Mouse (Mus musculus): ENCODE measurements around the gene Slc3a1. TPM values are rescaled to one million over a fixed set of nuclear protein-coding genes. Genes with fewer than 3 reads are reported as not detected.

The Slc3a1 gene
- polyA plus RNA-seq, 1 experiment from 2014 or later, result 0.35 TPM

- no peaks in the 10 kb centered on the region for H3K4me1 ChIP-seq
- H3K9ac ChIP-seq, result no peak overlapping the region
- no peaks in the 10 kb centered on the region for H3K27me3 ChIP-seq
- H3K27ac ChIP-seq, result no peak overlapping the region
- ATAC-seq (ENCODE audit: insufficient number of reproducible peaks, low FRiP score, low TSS enrichment, low read depth), result no peak
- no peaks in the 10 kb centered on the region for H3K36me3 ChIP-seq
- H3K4me2 ChIP-seq, result no peak overlapping the region
- WGBS, result 81% methylated on average over 4 of the region's 4 CpGs
- no peaks in the 10 kb centered on the region for H3K9me3 ChIP-seq
- H3K4me3 ChIP-seq, result no peak overlapping the region
Observed at GRCm38 (mm10) chr17:85038311-85038710, 10.1 kb downstream of the Slc3a1 start.

GRCm38 (mm10) chr17:85038761-85039160, 10.6 kb downstream of the Slc3a1 start:
- 89% methylated on average over 5 of the region's 5 CpGs for WGBS
- Histone ChIP-seq H3K4me1 (no peaks in the 10 kb centered on the region), H3K4me3 (no peak overlapping the region), H3K27ac (no peak overlapping the region), H3K9me3 (no peaks in the 10 kb centered on the region), H3K36me3 (no peaks in the 10 kb centered on the region), H3K9ac (no peak overlapping the region), H3K27me3 (no peaks in the 10 kb centered on the region), H3K4me2 (no peak overlapping the region)
- no peak for ATAC-seq (ENCODE audit: insufficient number of reproducible peaks, low FRiP score, low TSS enrichment, low read depth)

- ATAC-seq (ENCODE audit: insufficient number of reproducible peaks, low FRiP score, low TSS enrichment, low read depth), result no peak
- Histone ChIP-seq H3K36me3 (no peaks in the 10 kb centered on the region), H3K9ac (no peak overlapping the region), H3K27me3 (no peaks in the 10 kb centered on the region), H3K4me3 (no peak overlapping the region), H3K9me3 (no peaks in the 10 kb centered on the region), H3K4me1 (no peaks in the 10 kb centered on the region), H3K27ac (no peak overlapping the region), H3K4me2 (no peak overlapping the region)
- 81% methylated on average over 7 of the region's 7 CpGs for whole genome bisulfite sequencing
Observed at GRCm38 (mm10) chr17:85040913-85041312, 12.7 kb downstream of the Slc3a1 start.

GRCm38 (mm10) chr17:85042419-85042818, 14.2 kb downstream of the Slc3a1 start:
- Histone ChIP-seq H3K27ac (no peak overlapping the region), H3K4me2 (no peak overlapping the region), H3K9me3 (no peaks in the 10 kb centered on the region), H3K4me3 (no peak overlapping the region), H3K36me3 (no peaks in the 10 kb centered on the region), H3K27me3 (no peaks in the 10 kb centered on the region), H3K4me1 (no peaks in the 10 kb centered on the region), H3K9ac (no peak overlapping the region)
- 87% methylated on average over 6 of the region's 6 CpGs for WGBS
- ATAC-seq (ENCODE audit: insufficient number of reproducible peaks, low FRiP score, low TSS enrichment, low read depth), result no peak

- no peaks in the 10 kb centered on the region for H3K36me3 ChIP-seq
- 70% methylated on average over 6 of the region's 6 CpGs for WGBS
- no peak overlapping the region for H3K9ac ChIP-seq
- no peak overlapping the region for H3K4me3 ChIP-seq
- no peak overlapping the region for H3K4me2 ChIP-seq
- no peak overlapping the region for H3K27ac ChIP-seq
- ATAC-seq (ENCODE audit: insufficient number of reproducible peaks, low FRiP score, low TSS enrichment, low read depth), result no peak
- no peaks in the 10 kb centered on the region for H3K9me3 ChIP-seq
- no peaks in the 10 kb centered on the region for H3K4me1 ChIP-seq
- H3K27me3 ChIP-seq, result no peaks in the 10 kb centered on the region
Observed at GRCm38 (mm10) chr17:85043404-85043816, 15.2 kb downstream of the Slc3a1 start.

GRCm38 (mm10) chr17:85044466-85044865, 16.3 kb downstream of the Slc3a1 start:
- 93% methylated on average over 5 of the region's 5 CpGs for WGBS
- Histone ChIP-seq H3K27ac (no peak overlapping the region), H3K9ac (no peak overlapping the region), H3K4me3 (no peak overlapping the region), H3K4me2 (no peak overlapping the region), H3K4me1 (no peaks in the 10 kb centered on the region), H3K27me3 (no peaks in the 10 kb centered on the region), H3K9me3 (no peaks in the 10 kb centered on the region), H3K36me3 (no peaks in the 10 kb centered on the region)
- no peak for ATAC-seq (ENCODE audit: insufficient number of reproducible peaks, low FRiP score, low TSS enrichment, low read depth)

GRCm38 (mm10) chr17:85045160-85045559, 17.0 kb downstream of the Slc3a1 start:
- H3K9me3 ChIP-seq, result no peaks in the 10 kb centered on the region
- H3K36me3 ChIP-seq, result no peaks in the 10 kb centered on the region
- no peak overlapping the region for H3K27ac ChIP-seq
- no peaks in the 10 kb centered on the region for H3K4me1 ChIP-seq
- no peak overlapping the region for H3K4me2 ChIP-seq
- whole genome bisulfite sequencing, result 85% methylated on average over 12 of the region's 12 CpGs
- H3K4me3 ChIP-seq, result no peak overlapping the region
- no peaks in the 10 kb centered on the region for H3K27me3 ChIP-seq
- no peak for ATAC-seq (ENCODE audit: insufficient number of reproducible peaks, low FRiP score, low TSS enrichment, low read depth)
- H3K9ac ChIP-seq, result no peak overlapping the region

- H3K4me3 ChIP-seq, result no peak overlapping the region
- no peaks in the 10 kb centered on the region for H3K27me3 ChIP-seq
- H3K27ac ChIP-seq, result no peak overlapping the region
- 91% methylated on average over 5 of the region's 5 CpGs for WGBS
- H3K9me3 ChIP-seq, result no peaks in the 10 kb centered on the region
- H3K36me3 ChIP-seq, result no peaks in the 10 kb centered on the region
- no peak overlapping the region for H3K9ac ChIP-seq
- no peaks in the 10 kb centered on the region for H3K4me1 ChIP-seq
- H3K4me2 ChIP-seq, result no peak overlapping the region
- ATAC-seq (ENCODE audit: insufficient number of reproducible peaks, low FRiP score, low TSS enrichment, low read depth), result no peak
Observed at GRCm38 (mm10) chr17:85048379-85048778, 20.2 kb downstream of the Slc3a1 start.

- no peak for ATAC-seq (ENCODE audit: insufficient number of reproducible peaks, low FRiP score, low TSS enrichment, low read depth)
- no peaks in the 10 kb centered on the region for H3K9me3 ChIP-seq
- H3K4me3 ChIP-seq, result no peak overlapping the region
- WGBS, result 89% methylated on average over 7 of the region's 7 CpGs
- H3K4me2 ChIP-seq, result no peak overlapping the region
- H3K9ac ChIP-seq, result no peak overlapping the region
- peaks cover 8% of the 10 kb centered on the region; the same call in 1 of the 2 replicates for H3K36me3 ChIP-seq
- H3K27me3 ChIP-seq, result no peaks in the 10 kb centered on the region
- no peaks in the 10 kb centered on the region for H3K4me1 ChIP-seq
- no peak overlapping the region for H3K27ac ChIP-seq
Observed at GRCm38 (mm10) chr17:85058276-85058675, 30.1 kb downstream of the Slc3a1 start.

- Histone ChIP-seq H3K4me2 (no peak overlapping the region), H3K27me3 (no peaks in the 10 kb centered on the region), H3K4me1 (no peaks in the 10 kb centered on the region), H3K9ac (no peak overlapping the region), H3K27ac (no peak overlapping the region), H3K9me3 (no peaks in the 10 kb centered on the region), H3K36me3 (peaks cover 15% of the 10 kb centered on the region), H3K4me3 (no peak overlapping the region)
- 88% methylated on average over 6 of the region's 6 CpGs for WGBS
- ATAC-seq (ENCODE audit: insufficient number of reproducible peaks, low FRiP score, low TSS enrichment, low read depth), result no peak
Observed at GRCm38 (mm10) chr17:85059136-85059535, 31.0 kb downstream of the Slc3a1 start.

GRCm38 (mm10) chr17:85063560-85063959, 35.4 kb downstream of the Slc3a1 start:
- no peak for ATAC-seq (ENCODE audit: insufficient number of reproducible peaks, low FRiP score, low TSS enrichment, low read depth)
- 91% methylated on average over 7 of the region's 7 CpGs for WGBS
- peaks cover 52% of the 10 kb centered on the region for H3K36me3 ChIP-seq

GRCm38 (mm10) chr17:85067331-85067730, 39.2 kb downstream of the Slc3a1 start:
- Histone ChIP-seq H3K4me1 (no peaks in the 10 kb centered on the region), H3K4me3 (no peak overlapping the region), H3K27me3 (no peaks in the 10 kb centered on the region), H3K9me3 (no peaks in the 10 kb centered on the region), H3K36me3 (peaks cover 70% of the 10 kb centered on the region), H3K4me2 (no peak overlapping the region), H3K9ac (no peak overlapping the region), H3K27ac (no peak overlapping the region)
- ATAC-seq (ENCODE audit: insufficient number of reproducible peaks, low FRiP score, low TSS enrichment, low read depth), result no peak
- 94% methylated on average over 7 of the region's 7 CpGs for WGBS

More at GRCm38 (mm10) chr17:85063560-85063959, 35.4 kb downstream of the Slc3a1 start:
- H3K27ac ChIP-seq, result no peak overlapping the region
- no peak overlapping the region for H3K4me2 ChIP-seq
- H3K4me3 ChIP-seq, result no peak overlapping the region
- H3K9me3 ChIP-seq, result no peaks in the 10 kb centered on the region
- H3K4me1 ChIP-seq, result no peaks in the 10 kb centered on the region
- H3K9ac ChIP-seq, result no peak overlapping the region
- no peaks in the 10 kb centered on the region for H3K27me3 ChIP-seq

GRCm38 (mm10) chr17:85070658-85071057, 42.5 kb downstream of the Slc3a1 start:
- H3K4me1 ChIP-seq, result 0 out of 2 replicates have a peak, but pooled peaks cover 3% of the 10 kb centered on the region
- 50% methylated on average over 6 of the region's 6 CpGs for WGBS
- H3K9ac ChIP-seq, result no peak overlapping the region
- no peak overlapping the region for H3K27ac ChIP-seq
- no peaks in the 10 kb centered on the region for H3K27me3 ChIP-seq
- no peaks in the 10 kb centered on the region for H3K9me3 ChIP-seq
- H3K4me2 ChIP-seq, result no peak overlapping the region
- H3K4me3 ChIP-seq, result no peak overlapping the region
- peaks cover 50% of the 10 kb centered on the region for H3K36me3 ChIP-seq
- no peak for ATAC-seq (ENCODE audit: insufficient number of reproducible peaks, low FRiP score, low TSS enrichment, low read depth)
